Mouse (Mus musculus): ENCODE measurements around the gene Phf21b.
"Not testable (repeated sequence)": the region's sequence is repeated elsewhere in the genome, so short reads cannot be mapped to it uniquely, and the experiment has no call there.

Gene Phf21b

DNA sequence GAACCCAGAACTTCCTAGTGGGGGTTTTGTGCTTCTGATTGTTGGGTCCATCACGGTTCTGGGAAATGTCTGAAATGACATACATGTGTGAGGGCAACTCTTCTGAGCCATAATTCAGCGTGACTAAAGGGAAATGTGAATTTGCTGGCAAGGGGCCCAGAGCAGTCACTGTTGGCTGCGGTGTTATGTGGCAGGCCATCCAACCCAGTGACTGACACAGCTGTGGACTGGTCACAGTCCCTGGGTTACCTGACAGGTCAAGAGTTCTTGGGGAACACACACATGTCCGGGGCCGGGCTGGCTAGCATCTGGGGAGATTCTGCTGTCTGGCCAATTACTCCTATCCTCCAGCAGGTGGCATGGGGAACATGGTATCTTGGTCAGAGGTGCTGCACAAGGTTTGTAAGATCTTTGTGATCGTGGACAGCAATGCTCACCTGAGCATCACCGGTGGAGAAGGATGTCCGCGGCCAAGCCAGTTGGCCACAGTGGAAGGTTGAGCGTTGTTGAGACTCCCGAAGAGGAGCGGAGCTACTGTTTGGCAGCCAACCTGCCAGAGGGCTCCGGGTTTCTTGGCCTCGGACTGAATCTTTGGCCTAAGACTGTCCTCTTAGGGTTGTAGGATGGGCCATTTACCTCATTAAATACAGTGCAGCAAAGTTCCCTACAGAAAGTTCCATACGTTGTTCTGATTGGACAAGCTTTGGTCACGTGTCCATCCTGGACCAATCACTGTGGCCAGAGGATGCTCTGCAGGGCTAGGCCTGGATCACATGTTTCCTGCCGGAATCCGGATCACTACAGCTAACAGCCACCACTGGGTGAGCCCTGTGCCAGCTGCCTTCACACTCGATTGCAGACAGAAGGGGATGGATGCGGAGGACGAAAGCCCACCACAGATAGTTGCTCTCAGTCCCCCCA, 83.4 kb downstream of the Phf21b start:
- no peak for DNase-seq

DNA sequence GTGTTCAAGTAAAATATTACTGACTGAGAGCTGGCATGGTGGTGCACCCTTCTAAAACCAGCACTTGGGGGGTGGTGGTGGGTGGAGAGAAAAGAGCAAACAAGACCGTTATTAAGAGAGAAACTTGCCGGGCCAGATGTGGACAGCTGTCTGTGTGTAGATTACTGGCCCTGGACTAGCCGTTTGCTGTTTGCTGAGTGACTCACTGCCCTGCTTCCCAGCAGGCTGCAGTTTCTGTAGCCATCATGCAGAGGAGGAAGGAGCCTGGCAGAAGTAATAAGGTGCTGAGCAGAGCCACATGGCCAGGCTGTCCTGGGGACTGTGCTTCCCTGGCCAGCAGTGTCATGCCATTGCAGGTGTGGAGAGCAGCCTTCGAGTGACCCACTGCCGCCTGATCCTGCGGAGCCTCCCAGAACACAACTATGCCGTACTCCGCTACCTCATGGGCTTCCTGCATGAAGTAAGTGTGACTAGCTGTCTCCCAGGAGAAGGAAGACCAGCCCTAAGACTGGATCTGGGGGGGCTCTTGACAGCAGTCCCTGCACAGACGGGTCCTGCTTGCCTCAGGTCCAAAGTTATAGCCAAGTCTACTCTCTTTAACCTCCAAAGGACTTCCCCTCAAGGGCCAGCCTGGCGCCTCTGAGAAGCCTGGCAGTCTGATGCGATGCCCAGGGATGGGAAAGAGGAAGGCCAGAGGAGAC, 86.1 kb downstream of the Phf21b start:
- no peak for DNase-seq

DNA sequence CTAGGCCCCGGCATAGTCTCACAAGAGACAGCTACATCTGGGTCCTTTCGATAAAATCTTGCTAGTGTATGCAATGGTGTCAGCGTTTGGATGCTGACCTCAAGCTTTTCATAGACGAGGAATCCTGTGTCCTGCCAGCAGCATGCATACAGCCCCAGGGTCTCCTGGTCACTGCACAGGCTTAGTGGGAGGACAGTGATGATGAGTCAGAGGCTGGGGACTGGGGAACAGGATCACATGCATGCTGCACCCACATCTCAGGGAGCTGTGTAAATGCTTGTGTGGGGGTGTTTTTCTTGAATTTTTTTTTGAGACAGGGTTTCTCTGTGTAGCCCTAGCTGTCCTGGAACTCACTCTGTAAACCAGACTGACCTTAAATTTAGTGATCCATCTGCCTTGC, 87.3 kb downstream of the Phf21b start:
- not testable (repeated sequence) for DNase-seq

DNA sequence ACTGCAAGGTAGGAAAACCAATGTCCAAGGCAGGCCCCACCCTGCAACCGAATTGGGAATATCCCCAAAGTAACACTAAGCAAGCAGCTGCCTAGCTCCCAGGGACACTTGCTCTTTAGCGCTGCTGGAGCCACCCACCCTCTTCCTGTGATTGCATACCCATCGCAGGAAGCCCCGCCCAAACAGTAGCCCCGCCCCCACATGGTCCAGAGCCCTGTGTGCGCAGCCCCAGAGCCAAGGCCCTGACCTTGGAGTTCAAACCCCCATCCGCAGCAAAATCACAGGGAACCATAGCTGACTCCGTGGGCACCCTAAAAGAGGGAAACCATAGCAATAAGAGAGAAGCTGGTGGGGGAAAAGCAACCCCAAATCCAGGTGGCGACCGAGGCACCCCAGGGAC, 89.2 kb downstream of the Phf21b start:
- peak; percentile 43 for DNase-seq

DNA sequence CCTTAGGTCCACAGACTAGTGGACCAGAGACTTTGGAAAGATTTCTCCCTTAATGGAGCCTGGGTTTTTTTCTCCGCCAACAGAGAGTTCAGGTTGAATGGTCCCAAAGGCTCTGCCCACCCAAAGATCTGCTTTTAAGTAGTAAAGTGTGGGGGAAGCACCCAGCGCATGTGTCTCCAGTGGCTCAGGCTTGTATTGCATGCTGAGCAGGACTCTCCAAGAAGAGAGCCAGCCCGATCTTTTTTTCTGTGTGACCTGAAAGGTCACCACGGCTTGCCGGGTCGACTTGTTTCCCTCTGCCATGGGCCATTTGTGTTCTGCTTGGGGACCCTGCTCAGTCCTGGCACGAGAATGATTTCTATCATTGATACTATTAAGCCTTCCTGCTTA, 92.4 kb downstream of the Phf21b start:
- no peak for DNase-seq

DNA sequence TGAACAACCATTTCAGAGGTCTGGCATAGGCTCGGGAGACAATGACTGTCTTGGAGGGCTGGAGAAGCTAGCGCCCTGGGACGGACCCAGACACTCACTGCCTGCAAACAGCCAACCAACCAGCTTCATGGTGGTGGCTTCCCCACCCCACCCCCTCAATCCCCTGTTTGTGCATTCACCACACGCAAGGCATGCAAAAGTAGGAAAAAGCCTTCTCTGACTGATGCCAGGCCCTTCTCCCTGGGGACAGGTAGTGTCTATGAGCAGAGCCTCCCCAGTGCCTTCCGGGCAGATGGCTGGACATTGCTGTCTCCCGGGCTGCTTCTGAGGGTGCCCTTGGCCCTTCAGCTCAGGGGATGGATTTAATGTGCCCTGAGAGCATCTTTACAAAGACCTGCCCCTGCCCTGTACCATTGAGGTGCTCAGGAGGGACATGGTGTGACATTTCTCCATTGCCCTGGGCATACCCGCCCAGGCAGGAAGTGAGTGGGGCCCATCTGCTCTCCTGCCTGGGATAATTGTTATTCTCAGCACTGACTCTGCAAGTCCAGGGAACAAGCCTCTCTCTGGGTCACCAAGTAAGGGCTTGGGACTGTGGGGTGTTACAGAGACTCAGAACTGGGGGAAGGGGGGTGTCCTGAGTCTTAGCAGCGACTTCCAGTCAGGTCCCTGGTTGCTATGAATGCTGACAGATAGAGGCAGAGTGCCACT, 93.0 kb downstream of the Phf21b start:
- DNase-seq: no peak

DNA sequence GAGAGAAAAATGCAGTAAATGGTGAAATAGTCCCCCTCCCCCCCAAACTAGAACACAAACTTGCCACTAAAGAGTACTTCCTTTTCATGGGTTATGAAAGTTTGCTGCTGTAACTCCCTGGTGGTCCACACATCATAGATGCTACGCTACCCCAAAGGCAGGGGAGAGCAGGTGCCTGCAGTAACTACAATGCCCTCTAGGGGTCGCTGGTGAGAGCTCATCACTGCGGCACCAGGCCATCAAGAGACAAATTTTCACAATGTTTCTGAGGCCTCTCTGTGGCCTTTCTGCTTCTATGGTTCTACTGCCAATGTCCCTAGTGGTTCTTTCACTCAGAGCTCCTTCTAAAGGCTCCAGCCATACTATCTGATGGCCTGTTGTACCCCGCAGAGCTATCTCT, 97.4 kb downstream of the Phf21b start:
- peak; percentile 32 for DNase-seq

DNA sequence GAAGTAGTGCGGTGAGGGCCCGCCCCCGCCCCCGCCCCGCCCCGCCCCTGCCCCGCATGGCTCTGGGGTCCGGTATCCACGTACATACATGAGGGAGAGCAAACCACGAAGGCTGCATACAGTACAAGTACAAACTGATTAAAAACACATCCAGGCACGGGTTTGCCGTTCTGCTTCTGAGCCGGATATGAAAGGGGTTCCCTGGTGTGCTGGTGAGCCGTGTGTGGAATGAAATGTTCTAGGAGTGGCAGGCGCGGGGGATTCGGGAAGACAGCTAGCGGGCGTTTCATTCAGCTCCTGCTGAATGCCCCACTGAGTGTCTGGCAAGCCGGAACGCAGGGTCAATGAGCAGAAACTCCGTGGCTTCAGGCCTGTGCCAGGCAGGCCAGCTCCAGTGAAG, 99.4 kb downstream of the Phf21b start:
- DNase-seq: no peak

DNA sequence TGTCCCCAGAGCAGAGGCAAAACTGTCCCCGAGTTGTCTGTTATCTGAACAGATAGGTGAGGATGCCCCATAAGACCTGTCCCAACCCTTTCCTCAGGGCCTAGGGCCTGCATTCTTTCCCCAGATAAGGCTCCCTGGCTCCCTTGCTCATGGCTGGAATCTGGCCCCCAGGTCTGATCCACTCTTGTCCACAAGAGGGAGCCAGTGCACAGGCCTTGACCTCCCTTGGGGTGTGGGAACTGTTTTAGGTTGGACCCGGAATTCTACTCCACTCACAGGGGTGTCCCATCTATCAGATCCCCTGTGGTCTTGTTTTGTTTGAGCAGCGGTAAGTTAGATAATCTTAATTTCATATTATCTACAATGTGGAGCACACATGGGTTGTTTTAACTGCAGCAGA, 100.9 kb downstream of the Phf21b start:
- peak; percentile 64 for DNase-seq

DNA sequence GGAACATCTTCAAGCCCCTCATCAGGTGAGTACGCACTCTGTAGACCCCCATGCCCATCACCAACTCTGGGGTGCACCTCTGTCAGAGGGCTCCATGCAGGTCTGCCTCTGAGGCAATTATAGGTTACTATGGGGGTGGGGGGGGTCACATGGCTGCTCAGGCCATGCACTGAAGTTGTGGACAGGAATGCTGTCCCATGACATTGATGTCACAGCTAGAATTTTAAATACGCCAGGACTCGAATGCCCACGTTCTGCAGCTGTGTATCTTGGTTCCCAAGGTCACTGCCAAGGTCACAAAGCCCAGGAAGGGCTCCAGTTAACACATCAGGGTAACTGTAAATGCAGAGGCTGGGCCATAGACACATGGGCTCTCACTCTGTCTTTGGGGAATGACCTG, 110.0 kb downstream of the Phf21b start:
- no peak for DNase-seq

DNA sequence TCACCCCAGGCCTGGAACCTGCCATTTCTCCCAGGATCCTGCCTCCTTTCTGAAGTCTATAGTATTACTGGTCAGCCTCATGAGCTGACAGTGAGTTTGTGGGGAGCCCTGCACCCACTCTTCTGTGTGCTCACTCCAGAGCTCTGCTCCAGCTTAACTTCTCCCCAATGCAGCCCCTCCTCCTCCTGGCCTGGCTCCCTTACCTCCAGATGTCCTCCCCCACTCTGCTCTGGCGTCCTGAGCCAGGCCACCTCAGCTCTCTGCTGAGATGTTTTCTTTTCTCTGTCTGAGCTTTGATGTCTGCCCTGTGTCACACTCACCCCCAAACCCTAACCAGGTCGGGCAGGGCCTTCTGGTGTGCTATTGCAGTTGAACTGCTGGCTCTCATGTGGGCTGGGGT, 111.5 kb downstream of the Phf21b start:
- no peak for DNase-seq

DNA sequence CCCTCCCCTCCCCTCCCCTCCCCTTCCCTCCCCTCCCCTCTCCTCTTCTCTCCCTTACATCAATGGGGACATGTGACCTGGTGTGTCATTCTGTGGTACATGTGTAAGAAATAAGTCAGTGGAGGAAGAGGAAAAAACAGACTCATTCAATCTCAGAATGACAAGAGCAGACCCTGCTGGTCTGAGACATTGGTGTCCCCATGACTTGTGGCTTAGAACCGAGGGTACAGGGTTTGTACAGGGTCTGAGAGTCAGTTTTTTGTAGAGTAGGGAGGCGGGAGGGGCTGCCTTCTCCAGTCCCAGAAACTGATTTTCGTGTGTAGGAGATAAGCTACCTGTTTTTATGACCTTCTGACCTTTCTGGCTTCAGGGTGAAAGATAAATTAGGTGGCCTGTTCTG, 112.5 kb downstream of the Phf21b start:
- no peak for DNase-seq

DNA sequence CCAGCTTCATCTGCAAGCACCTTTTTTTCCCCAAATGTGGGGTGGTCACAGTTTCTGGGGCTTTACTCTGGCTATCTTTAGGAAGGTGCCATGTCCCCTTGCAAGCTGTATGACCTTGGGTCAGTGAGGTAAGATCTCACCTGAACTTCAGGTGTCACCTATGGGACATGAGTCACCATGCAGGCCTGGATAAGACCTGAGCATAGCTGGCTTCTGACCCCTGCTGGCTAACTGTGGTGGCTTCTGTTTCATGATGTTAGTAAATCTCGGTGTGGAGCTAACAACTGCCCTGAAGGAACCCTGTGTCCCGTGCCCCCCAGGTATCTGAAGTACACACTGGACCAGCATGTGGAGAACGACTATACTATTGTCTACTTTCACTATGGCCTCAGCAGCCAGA, 114.3 kb downstream of the Phf21b start:
- no peak for DNase-seq

DNA sequence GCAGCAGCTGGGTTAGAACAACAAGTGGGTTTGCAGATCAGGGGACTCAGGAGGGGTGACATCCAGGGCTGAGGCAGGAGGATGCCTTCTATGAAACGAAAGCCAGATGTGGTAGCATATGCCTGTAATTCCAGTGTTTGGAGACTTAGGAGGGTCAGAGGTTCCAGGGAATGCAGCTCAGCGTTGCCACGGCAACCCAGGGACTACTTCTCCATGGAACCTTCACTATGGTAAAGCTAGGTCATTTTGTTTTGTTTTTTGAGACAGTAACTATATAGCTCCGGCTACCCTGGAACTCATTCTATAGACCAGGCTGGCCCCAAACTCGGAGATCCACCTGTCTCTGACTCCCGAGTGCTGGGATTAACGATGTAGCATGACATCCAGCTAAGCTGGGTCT, 117.6 kb downstream of the Phf21b start:
- no peak for DNase-seq

DNA sequence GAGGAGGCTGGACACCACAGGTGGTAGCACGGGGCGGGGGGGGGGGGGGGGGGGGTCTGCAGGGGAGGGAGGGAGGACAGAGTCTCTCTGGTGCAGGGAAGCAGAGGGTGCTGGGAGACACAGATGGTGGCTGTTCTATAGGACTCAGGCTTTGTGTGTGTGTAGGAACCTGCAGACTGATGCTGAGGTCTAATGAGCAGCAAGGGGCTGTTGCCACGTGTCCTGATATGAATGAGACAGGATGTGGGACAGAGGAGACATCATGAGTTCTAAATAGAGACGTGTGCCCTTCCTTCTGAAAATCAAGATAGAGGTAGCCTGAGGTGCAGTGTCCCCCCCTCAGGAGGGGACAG, 118.9 kb downstream of the Phf21b start:
- no peak for DNase-seq

DNA sequence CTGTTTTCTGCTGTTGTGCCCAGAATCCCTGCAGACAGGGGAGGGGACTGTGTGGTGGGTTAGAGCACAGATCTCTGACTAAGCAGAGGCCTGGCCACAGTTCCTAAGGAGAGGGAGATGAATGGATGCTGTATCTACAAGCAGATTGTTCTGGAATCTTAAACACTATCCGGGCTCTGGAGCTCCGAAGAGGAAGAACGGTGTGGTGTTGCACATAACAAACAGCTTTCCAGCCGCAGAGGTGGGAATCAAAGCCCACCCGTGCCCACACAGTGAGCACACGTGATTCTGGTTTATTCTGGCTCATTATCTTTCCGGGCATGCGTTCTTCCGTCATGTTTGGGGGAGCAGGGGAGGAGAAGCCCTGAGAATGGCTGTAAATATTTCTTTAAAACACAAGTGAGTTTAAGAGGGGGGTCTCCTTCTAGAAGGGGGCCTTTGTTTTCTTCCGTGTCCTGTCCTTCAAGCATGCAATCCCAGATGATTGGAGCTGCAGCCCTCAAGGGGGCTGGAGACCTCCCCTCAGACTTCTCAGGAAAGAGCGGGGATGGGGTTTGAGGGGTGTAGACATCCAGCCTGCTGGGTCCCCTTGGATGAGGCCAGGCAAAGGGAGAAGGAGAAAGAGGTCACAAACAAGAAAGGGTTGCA, 119.4 kb downstream of the Phf21b start:
- no peak for DNase-seq
